Mouse (Mus musculus): ENCODE measurements around the gene Galm.
A peak's percentile ranks its signal among the peaks of the same experiment; 100 is the strongest.

Galm gene

GRCm38 (mm10) chr17:80127331-80128251 lies at the start of gene Galm:
TSS of gene Galm (plus strand) at chr17:80127471.
- DNase-seq (ENCODE audit: low read depth, low spot score), result no peak

- DNase-seq (ENCODE audit: low read depth, low spot score), result no peak
Observed at GRCm38 (mm10) chr17:80078726-80079125, 48.5 kb upstream of the Galm start.

- DNase-seq (ENCODE audit: low read depth, low spot score), result no peak
Observed at GRCm38 (mm10) chr17:80083223-80083622, 44.0 kb upstream of the Galm start.

GRCm38 (mm10) chr17:80084424-80084823 lies 42.8 kb upstream of the Galm start:
- no peak for DNase-seq (ENCODE audit: low read depth, low spot score)

- no peak for DNase-seq (ENCODE audit: low read depth, low spot score)
Observed at GRCm38 (mm10) chr17:80086591-80086990, 40.7 kb upstream of the Galm start.

- DNase-seq (ENCODE audit: low read depth, low spot score), result no peak
Observed at GRCm38 (mm10) chr17:80088168-80088567, 39.1 kb upstream of the Galm start.

- DNase-seq (ENCODE audit: low read depth, low spot score), result no peak
Observed at GRCm38 (mm10) chr17:80090551-80090950, 36.7 kb upstream of the Galm start.

- no peak for DNase-seq (ENCODE audit: low read depth, low spot score)
Observed at GRCm38 (mm10) chr17:80091879-80092549, 35.3 kb upstream of the Galm start.

- no peak for DNase-seq (ENCODE audit: low read depth, low spot score)
Observed at GRCm38 (mm10) chr17:80095254-80095899, 31.9 kb upstream of the Galm start.

- DNase-seq (ENCODE audit: low read depth, low spot score), result peak; percentile 42
Observed at GRCm38 (mm10) chr17:80096043-80096719, 31.1 kb upstream of the Galm start.

- DNase-seq (ENCODE audit: low read depth, low spot score), result no peak
Observed at GRCm38 (mm10) chr17:80096720-80097114, 30.6 kb upstream of the Galm start.

GRCm38 (mm10) chr17:80097221-80097620 lies 30.1 kb upstream of the Galm start:
- DNase-seq (ENCODE audit: low read depth, low spot score), result peak; percentile 14

- DNase-seq (ENCODE audit: low read depth, low spot score), result no peak
Observed at GRCm38 (mm10) chr17:80099823-80100222, 27.4 kb upstream of the Galm start.

- DNase-seq (ENCODE audit: low read depth, low spot score), result no peak
Observed at GRCm38 (mm10) chr17:80105348-80105978, 21.8 kb upstream of the Galm start.

GRCm38 (mm10) chr17:80112665-80113305 lies 14.5 kb upstream of the Galm start:
- DNase-seq (ENCODE audit: low read depth, low spot score), result no peak

- DNase-seq (ENCODE audit: low read depth, low spot score), result no peak
Observed at GRCm38 (mm10) chr17:80113468-80113867, 13.8 kb upstream of the Galm start.

- no peak for DNase-seq (ENCODE audit: low read depth, low spot score)
Observed at GRCm38 (mm10) chr17:80120396-80120795, 6.9 kb upstream of the Galm start.

GRCm38 (mm10) chr17:80121833-80122232 lies 5.4 kb upstream of the Galm start:
- DNase-seq (ENCODE audit: low read depth, low spot score), result no peak

- no peak for DNase-seq (ENCODE audit: low read depth, low spot score)
Observed at GRCm38 (mm10) chr17:80124985-80125750, 2.1 kb upstream of the Galm start.

- DNase-seq (ENCODE audit: low read depth, low spot score), result no peak
Observed at GRCm38 (mm10) chr17:80126166-80126565, 1.1 kb upstream of the Galm start.

All from brain, embryonic 18.5 days (tissue).